Mouse (Mus musculus) testis, adult 2 months (tissue): Measurements from ENCODE around the gene Cux2. TPM values are rescaled to one million over a fixed set of nuclear protein-coding genes. Genes with fewer than 3 reads are reported as not detected.
A peak's percentile ranks its signal among the peaks of the same experiment; 100 is the strongest.

Experiments used
- H3K27ac ChIP-seq: fragments of 200-500 bp; 2 replicates; pipeline ENCODE4 v1.5.1; 2012; ENCODE audit warnings: low read depth, low read length; ENCODE audit not compliant: control insufficient read depth, insufficient read depth
- H3K27me3 ChIP-seq: fragments of 200-500 bp; 2 replicates; pipeline ENCODE4 v1.6.1; 2012; ENCODE audit warnings: mild to moderate bottlenecking, low read length, moderate library complexity; ENCODE audit not compliant: control insufficient read depth, insufficient read depth
- H3K36me3 ChIP-seq: fragments of 200-500 bp; 2 replicates; pipeline ENCODE4 v1.6.1; 2012; ENCODE audit warnings: mild to moderate bottlenecking, low read length; ENCODE audit not compliant: control insufficient read depth, insufficient read depth
- H3K4me1 ChIP-seq: fragments of 200-500 bp; 2 replicates; pipeline ENCODE4 v1.6.1; 2012; ENCODE audit warnings: low read length; ENCODE audit not compliant: control insufficient read depth, insufficient read depth
- H3K4me3 ChIP-seq: fragments of 200-500 bp; 2 replicates; pipeline ENCODE4 v1.5.1; 2012; ENCODE audit warnings: low read depth, mild to moderate bottlenecking, low read length, moderate library complexity, mixed read lengths; ENCODE audit not compliant: control insufficient read depth
- CTCF ChIP-seq: fragments of 200-500 bp; IDR thresholded peaks from 2 replicates; pipeline ENCODE4 v1.5.1; 2012; ENCODE audit warnings: low read depth, mild to moderate bottlenecking, inconsistent platforms, low read length, moderate library complexity; ENCODE audit not compliant: control insufficient read depth, insufficient read depth, insufficient replicate concordance
- POLR2A ChIP-seq: fragments of 200-500 bp; IDR thresholded peaks from 2 replicates; pipeline ENCODE4 v1.6.1; 2012; ENCODE audit warnings: low read depth, mild to moderate bottlenecking, inconsistent platforms, low read length, moderate library complexity; ENCODE audit not compliant: control insufficient read depth
- polyA plus RNA-seq: library from polyadenylated mRNA; depleted of rRNA; stranded (reverse); fragments of >200 nt; gene quantifications from 2 replicates; pipeline ENCODE4 v1.2.3, GENCODE M21; 2012

Cux2 gene
- polyA plus RNA-seq, 1 experiment, result 7.5 TPM

DNA sequence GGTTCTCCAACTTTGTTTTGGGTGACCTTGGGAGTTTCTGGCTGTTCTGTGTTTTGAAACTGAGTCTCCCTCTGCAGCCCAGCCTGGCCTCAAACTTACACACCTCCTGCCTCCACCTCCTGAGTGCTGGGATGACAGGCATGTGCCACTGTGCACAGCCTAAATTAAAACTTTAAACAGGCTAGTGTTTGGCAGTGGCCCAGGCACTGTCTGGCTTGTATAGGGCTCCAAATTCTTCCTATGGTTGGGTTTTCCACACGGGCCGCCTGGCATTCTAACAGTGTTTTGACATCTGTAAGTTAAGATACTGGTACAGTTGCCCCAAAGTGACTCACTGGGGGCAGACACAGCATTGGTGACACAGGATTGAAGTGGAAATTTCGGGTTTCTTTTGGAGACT is 36.2 kb upstream of the Cux2 start:
- no peak overlapping the region for H3K27ac ChIP-seq
- no peaks in the 10 kb centered on the region for H3K27me3 ChIP-seq
- H3K4me3 ChIP-seq, result no peak overlapping the region
- TF ChIP-seq POLR2A (no peak), CTCF (no peak)
- no peaks in the 10 kb centered on the region for H3K36me3 ChIP-seq
- no peaks in the 10 kb centered on the region for H3K4me1 ChIP-seq

GRCm38 (mm10) chr5:122085291-122085690 is 35.4 kb upstream of the Cux2 start:
- Histone ChIP-seq H3K27me3 (no peaks in the 10 kb centered on the region), H3K36me3 (no peaks in the 10 kb centered on the region), H3K4me3 (no peak overlapping the region), H3K4me1 (no peaks in the 10 kb centered on the region), H3K27ac (no peak overlapping the region)
- TF ChIP-seq CTCF, result no peak
- no peak for TF ChIP-seq POLR2A

DNA sequence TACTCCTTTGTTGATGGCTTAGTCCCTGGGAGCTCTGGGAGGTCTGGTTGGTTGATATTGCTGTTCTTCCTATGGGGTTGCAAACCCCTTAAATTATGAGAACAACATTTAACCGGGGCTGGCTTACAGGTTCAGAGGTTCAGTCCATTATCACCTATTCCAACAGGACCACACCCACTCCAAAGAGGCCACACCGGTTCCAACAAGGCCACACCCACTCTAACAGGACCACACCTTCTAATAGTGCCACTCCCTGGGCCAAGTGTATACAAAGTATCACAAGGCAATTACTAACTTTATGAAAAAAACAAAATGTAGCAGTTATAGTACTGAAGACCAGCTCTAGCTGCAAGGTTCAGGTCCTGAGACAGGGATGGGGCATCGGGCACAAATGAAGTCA is 34.6 kb upstream of the Cux2 start:
- Histone ChIP-seq H3K27me3 (no peaks in the 10 kb centered on the region), H3K4me1 (no peaks in the 10 kb centered on the region), H3K36me3 (no peaks in the 10 kb centered on the region), H3K27ac (no peak overlapping the region), H3K4me3 (no peak overlapping the region)
- TF ChIP-seq CTCF (no peak), POLR2A (no peak)

DNA sequence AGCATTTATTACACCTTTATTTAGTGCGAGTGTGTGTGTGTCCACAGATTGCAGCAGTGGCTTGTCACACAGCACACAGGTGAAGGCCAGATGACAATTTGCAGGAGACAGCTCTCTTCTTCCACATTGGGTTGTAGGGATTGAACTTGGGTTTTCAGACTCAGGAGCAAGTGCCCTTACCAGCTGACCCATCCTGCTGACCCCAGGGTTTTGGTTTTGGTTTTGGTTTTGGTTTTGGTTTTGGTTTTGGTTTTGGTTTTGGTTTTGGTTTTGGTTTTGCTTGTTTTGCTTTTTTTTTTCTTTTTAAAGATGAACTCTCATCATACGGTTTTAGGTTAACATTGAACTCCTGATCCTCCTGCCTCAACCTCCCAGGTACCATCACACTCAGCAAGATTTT is 33.4 kb upstream of the Cux2 start:
- TF ChIP-seq CTCF, result no peak
- no peak for TF ChIP-seq POLR2A
- no peaks in the 10 kb centered on the region for H3K36me3 ChIP-seq
- H3K4me3 ChIP-seq, result no peak overlapping the region
- no peaks in the 10 kb centered on the region for H3K27me3 ChIP-seq
- no peaks in the 10 kb centered on the region for H3K4me1 ChIP-seq
- H3K27ac ChIP-seq, result no peak overlapping the region

GRCm38 (mm10) chr5:122081471-122081870 is 31.6 kb upstream of the Cux2 start:
- H3K36me3 ChIP-seq, result no peaks in the 10 kb centered on the region
- H3K4me3 ChIP-seq, result no peak overlapping the region
- no peaks in the 10 kb centered on the region for H3K4me1 ChIP-seq
- no peak for TF ChIP-seq CTCF
- no peaks in the 10 kb centered on the region for H3K27me3 ChIP-seq
- no peak overlapping the region for H3K27ac ChIP-seq

DNA sequence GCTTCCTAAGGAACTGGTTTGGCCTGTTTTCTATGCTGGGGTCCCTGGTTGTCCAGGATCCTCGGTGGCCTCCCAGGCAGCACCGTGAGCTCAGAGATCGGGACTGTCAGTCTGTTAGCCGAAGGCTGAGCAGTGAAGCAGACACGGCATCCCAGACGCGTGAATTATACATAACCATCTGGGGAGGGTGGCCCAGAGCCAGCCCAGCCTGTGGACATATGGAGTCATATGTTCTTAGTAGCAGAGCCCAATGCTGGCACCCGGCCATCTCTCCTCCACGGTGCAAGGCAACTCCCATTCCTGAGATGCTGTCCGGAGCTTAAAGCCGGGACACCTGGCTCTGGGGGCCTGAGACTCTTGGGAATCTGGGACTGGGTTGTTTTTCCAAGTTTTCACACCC is 31.0 kb upstream of the Cux2 start:
- TF ChIP-seq CTCF (no peak), POLR2A (no peak)
- H3K27ac ChIP-seq, result no peak overlapping the region
- H3K36me3 ChIP-seq, result no peaks in the 10 kb centered on the region
- no peaks in the 10 kb centered on the region for H3K4me1 ChIP-seq
- H3K4me3 ChIP-seq, result no peak overlapping the region
- H3K27me3 ChIP-seq, result no peaks in the 10 kb centered on the region

DNA sequence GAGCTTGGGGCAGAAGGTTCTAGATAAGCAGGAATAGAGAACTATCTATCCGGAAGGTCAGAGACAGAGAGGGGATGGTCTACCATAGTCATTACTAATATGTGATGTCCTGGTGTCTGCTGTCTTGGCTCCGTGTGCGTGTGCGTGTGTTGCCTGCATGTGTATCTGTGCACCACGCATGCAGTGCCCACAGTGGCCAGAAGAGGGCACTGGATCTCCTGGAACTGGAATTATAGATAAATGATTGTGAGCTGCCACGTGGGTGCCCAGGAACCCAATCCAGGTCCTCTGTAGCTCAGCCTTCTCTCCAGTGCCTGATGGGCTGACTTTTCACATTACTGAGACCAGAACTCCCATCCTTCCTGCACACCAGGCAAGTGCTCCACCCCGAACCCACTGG is 29.9 kb upstream of the Cux2 start:
- H3K4me3 ChIP-seq, result no peak overlapping the region
- H3K4me1 ChIP-seq, result no peaks in the 10 kb centered on the region
- TF ChIP-seq POLR2A (no peak), CTCF (peak; percentile 91)
- H3K27ac ChIP-seq, result no peak overlapping the region
- H3K36me3 ChIP-seq, result no peaks in the 10 kb centered on the region
- H3K27me3 ChIP-seq, result no peaks in the 10 kb centered on the region

- Histone ChIP-seq H3K36me3 (no peaks in the 10 kb centered on the region), H3K4me1 (peaks cover 4% of the 10 kb centered on the region), H3K27ac (no peak overlapping the region), H3K27me3 (no peaks in the 10 kb centered on the region), H3K4me3 (no peak overlapping the region)
- TF ChIP-seq POLR2A, result no peak
Measured at GRCm38 (mm10) chr5:122077244-122077643, 27.3 kb upstream of the Cux2 start.
